Mouse (Mus musculus) midbrain, embryonic 13.5 days (tissue): Measurements from ENCODE around the gene Gm17689. TPM values are rescaled to one million over a fixed set of nuclear protein-coding genes. Genes with fewer than 3 reads are reported as not detected.

Source experiments
- ATAC-seq: fragments of 200-750 bp; cut with Nextera tagmentation; 2 replicates; pipeline ENCODE4 v1.8.0; 2017; ENCODE audit warnings: mild to moderate bottlenecking, moderate TSS enrichment, moderate library complexity
- H3K27ac ChIP-seq: fragments of 300-500 bp; sonication (generic); 2 replicates; pipeline ENCODE4 v1.5.1; 2015; ENCODE audit warnings: inconsistent platforms, mild to moderate bottlenecking, moderate library complexity
- H3K27me3 ChIP-seq: fragments of 300-500 bp; sonication (generic); 2 replicates; pipeline ENCODE4 v1.6.1; 2015; ENCODE audit warnings: mild to moderate bottlenecking, inconsistent platforms
- H3K36me3 ChIP-seq: fragments of 300-500 bp; sonication (generic); 2 replicates; pipeline ENCODE4 v1.6.1; 2015; ENCODE audit warnings: mild to moderate bottlenecking, inconsistent platforms
- H3K4me1 ChIP-seq: fragments of 300-500 bp; sonication (generic); replicated peaks from 2 replicates; pipeline ENCODE4 v1.6.1; 2015; ENCODE audit warnings: inconsistent platforms
- H3K4me2 ChIP-seq: fragments of 300-500 bp; sonication (generic); replicated peaks from 2 replicates; pipeline ENCODE4 v1.6.1; 2015; ENCODE audit warnings: moderate library complexity, mild to moderate bottlenecking, inconsistent platforms
- H3K4me3 ChIP-seq: fragments of 300-500 bp; sonication (generic); replicated peaks from 2 replicates; pipeline ENCODE4 v1.5.1; 2015; ENCODE audit warnings: mild to moderate bottlenecking, inconsistent platforms
- H3K9ac ChIP-seq: fragments of 300-500 bp; sonication (generic); replicated peaks from 2 replicates; pipeline ENCODE4 v1.6.1; 2015; ENCODE audit warnings: mild to moderate bottlenecking, inconsistent platforms
- H3K9me3 ChIP-seq: fragments of 300-500 bp; sonication (generic); 2 replicates; pipeline ENCODE4 v1.6.1; 2016; ENCODE audit warnings: mild to moderate bottlenecking, inconsistent platforms
- WGBS: fragments of 180-500 bp; shearing (Covaris S2); methylation state at CpG from one replicate; pipeline ENCODE4 v1.1.7; 2015; 5-methylcytosine and 5-hydroxymethylcytosine counted together
- polyA plus RNA-seq: library from polyadenylated mRNA; unstranded; fragments of >200 nt; fragmentation: Nextera tagmentation; extraction: Ambion mirVana; gene quantifications from 2 replicates; pipeline ENCODE4 v1.2.1, GENCODE M21; 2015

The Gm17689 gene
- not detected in 2 replicates for polyA plus RNA-seq

GRCm38 (mm10) chr9:36582535-36582934 lies at the start of gene Gm17689:
Gene Gm17689 (minus strand): TSS chr9:36582635.
- WGBS, result 69% methylated on average over 1 of the region's 1 CpGs
- Histone ChIP-seq H3K4me1 (no peaks in the 10 kb centered on the region), H3K27me3 (no peaks in the 10 kb centered on the region), H3K9me3 (no peaks in the 10 kb centered on the region), H3K27ac (no peak within 1 kb of the TSS), H3K9ac (no peak within 1 kb of the TSS), H3K4me2 (no peak within 1 kb of the TSS), H3K36me3 (no peaks in the 10 kb centered on the region), H3K4me3 (no peak within 1 kb of the TSS)
- no peak for ATAC-seq

DNA sequence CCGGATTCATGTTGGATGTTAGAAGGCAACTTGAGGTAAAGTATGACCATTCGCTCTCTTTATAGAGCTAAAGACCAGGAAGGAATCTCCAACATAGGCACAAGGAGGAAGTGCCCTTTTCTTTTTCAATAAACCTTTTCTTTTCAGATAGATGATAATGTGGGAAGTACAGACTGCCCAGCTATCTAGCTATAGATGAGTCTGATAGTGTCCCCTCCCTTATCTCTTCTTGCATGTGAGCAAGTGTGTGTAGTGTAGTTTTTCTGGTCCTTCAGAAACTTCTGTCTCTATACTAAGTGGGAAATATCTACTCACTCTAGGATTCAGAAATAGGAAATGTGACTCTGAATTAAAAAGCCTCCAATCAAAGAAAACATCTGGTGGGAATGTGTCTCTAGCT lies 40.6 kb downstream of the Gm17689 start, which contains the start of gene Gm5615:
Gene Gm5615, minus strand, starts transcription at position 101 of the 400 bp plus-strand sequence.
- Histone ChIP-seq H3K36me3 (no peaks in the 10 kb centered on the region), H3K9ac (no peak within 1 kb of the TSS), H3K4me3 (no peak within 1 kb of the TSS), H3K9me3 (peaks cover 11% of the 10 kb centered on the region; the same call in 1 of the 2 replicates), H3K27me3 (no peaks in the 10 kb centered on the region), H3K27ac (no peak within 1 kb of the TSS), H3K4me1 (no peaks in the 10 kb centered on the region), H3K4me2 (no peak within 1 kb of the TSS)
- 83% methylated on average over 2 of the region's 2 CpGs for WGBS
- ATAC-seq, result no peak

Other genes with a start within 250 kb of the Gm17689 start
- gene Gm7257, start 150.8 kb downstream of the Gm17689 start, polyA plus RNA-seq, result not detected in 2 replicates
- gene Gm9513, start 107.0 kb downstream of the Gm17689 start, polyA plus RNA-seq, result not detected in 2 replicates
- gene Gm5615, start 40.7 kb downstream of the Gm17689 start, polyA plus RNA-seq, result not detected in 2 replicates
- not detected in 2 replicates for gene A630095E13Rik, start 60.7 kb upstream of the Gm17689 start, polyA plus RNA-seq
- not detected in 2 replicates for gene Acrv1, start 110.6 kb upstream of the Gm17689 start, polyA plus RNA-seq
- 16.6 and 21.6 TPM in 2 replicates for gene Chek1, start 144.4 kb upstream of the Gm17689 start, polyA plus RNA-seq
- gene Stt3a, start 185.0 kb upstream of the Gm17689 start, polyA plus RNA-seq, result 100 and 111 TPM in 2 replicates
- gene Ei24, start 214.8 kb upstream of the Gm17689 start, polyA plus RNA-seq, result 111 and 115 TPM in 2 replicates
- gene Fez1, start 239.2 kb upstream of the Gm17689 start, polyA plus RNA-seq, result 624 and 647 TPM in 2 replicates